Mouse (Mus musculus) midbrain, postnatal 0 days (tissue): ENCODE data around the gene Clrn3. TPM values are rescaled to one million over a fixed set of nuclear protein-coding genes. Genes with fewer than 3 reads are reported as not detected.

Experiments
- ATAC-seq: fragments of 200-750 bp; cut with Nextera tagmentation; 2 replicates; pipeline ENCODE4 v1.8.0; 2017; ENCODE audit warnings: moderate number of reproducible peaks, mild to moderate bottlenecking, moderate TSS enrichment, moderate library complexity; ENCODE audit not compliant: low FRiP score
- DNase-seq: peaks from one replicate; pipeline ENCODE4 v3.0.0-alpha.2; 2015; ENCODE audit warnings: low spot score
- H3K27ac ChIP-seq: fragments of 300-500 bp; sonication (generic); 2 replicates; pipeline ENCODE4 v1.5.1; 2014; ENCODE audit warnings: low read depth, mild to moderate bottlenecking, low read length, mixed read lengths
- H3K27me3 ChIP-seq: fragments of 300-500 bp; sonication (generic); 2 replicates; pipeline ENCODE4 v1.6.1; 2014; ENCODE audit warnings: low read length, control low read depth, mixed read lengths; ENCODE audit not compliant: insufficient read depth
- H3K36me3 ChIP-seq: fragments of 300-500 bp; sonication (generic); 2 replicates; pipeline ENCODE4 v1.6.1; 2014; ENCODE audit warnings: low read length, control low read depth, mixed read lengths; ENCODE audit not compliant: insufficient read depth
- H3K4me1 ChIP-seq: fragments of 300-500 bp; sonication (generic); 2 replicates; pipeline ENCODE4 v1.6.1; 2014; ENCODE audit warnings: mild to moderate bottlenecking, control low read depth, antibody characterized with exemption, low read length, mixed read lengths; ENCODE audit not compliant: insufficient read depth
- H3K4me2 ChIP-seq: fragments of 300-500 bp; sonication (generic); 2 replicates; pipeline ENCODE4 v1.6.1; 2014; ENCODE audit warnings: low read depth, mild to moderate bottlenecking, low read length, mixed read lengths; ENCODE audit not compliant: poor library complexity, severe bottlenecking
- H3K4me3 ChIP-seq: fragments of 300-500 bp; sonication (generic); 2 replicates; pipeline ENCODE4 v1.5.1; 2014; ENCODE audit warnings: low read depth, mild to moderate bottlenecking, low read length, moderate library complexity
- H3K9ac ChIP-seq: fragments of 300-500 bp; sonication (generic); replicated peaks from 2 replicates; pipeline ENCODE4 v1.6.1; 2014; ENCODE audit warnings: mild to moderate bottlenecking, low read length, moderate library complexity, mixed read lengths; ENCODE audit not compliant: poor library complexity, severe bottlenecking
- H3K9me3 ChIP-seq: fragments of 300-500 bp; sonication (generic); 2 replicates; pipeline ENCODE4 v1.6.1; 2016; ENCODE audit warnings: low read length, control low read depth
- CTCF ChIP-seq: IDR thresholded peaks from 2 replicates; pipeline ENCODE4 v1.5.1; 2016; ENCODE audit warnings: antibody characterized with exemption, mild to moderate bottlenecking
- WGBS: fragments of 180-500 bp; shearing (Covaris S2); extraction: QIAGEN DNeasy Blood & Tissue Kit; methylation state at CpG from one replicate; pipeline ENCODE4 v1.1.7; 2014; 5-methylcytosine and 5-hydroxymethylcytosine counted together
- polyA plus RNA-seq: library from polyadenylated mRNA; unstranded; fragments of >200 nt; fragmentation: Nextera tagmentation; extraction: Ambion mirVana; gene quantifications from 2 replicates; pipeline ENCODE4 v1.2.1, GENCODE M21; 2015
- total RNA-seq: library from RNA; depleted of rRNA; stranded (reverse); fragments of >200 nt; gene quantifications from 2 replicates; pipeline ENCODE4 v1.2.3, GENCODE M21; 2014

Gene Clrn3
- total and polyA plus RNA-seq, 2 experiments from 2014 or later, result not detected

GRCm38 (mm10) chr7:135521755-135522512, 6.5 kb downstream of the Clrn3 start:
- H3K9ac ChIP-seq, result no peak overlapping the region
- no peaks in the 10 kb centered on the region for H3K27me3 ChIP-seq
- no peak overlapping the region for H3K4me2 ChIP-seq
- no peak overlapping the region for H3K27ac ChIP-seq
- DNase-seq (no peak), ATAC-seq (no peak)
- no peaks in the 10 kb centered on the region for H3K9me3 ChIP-seq
- no peaks in the 10 kb centered on the region for H3K4me1 ChIP-seq
- H3K36me3 ChIP-seq, result no peaks in the 10 kb centered on the region
- TF ChIP-seq CTCF, result no peak
- 51% methylated on average over 15 of the region's 15 CpGs for WGBS
- no peak overlapping the region for H3K4me3 ChIP-seq

- Histone ChIP-seq H3K27me3 (no peaks in the 10 kb centered on the region), H3K4me1 (no peaks in the 10 kb centered on the region), H3K4me3 (no peak overlapping the region), H3K9me3 (no peaks in the 10 kb centered on the region), H3K36me3 (no peaks in the 10 kb centered on the region), H3K4me2 (no peak overlapping the region), H3K9ac (no peak overlapping the region), H3K27ac (no peak overlapping the region)
- 77% methylated on average over 5 of the region's 5 CpGs for WGBS
- TF ChIP-seq CTCF, result no peak
- no peak for ATAC-seq
- DNase-seq, result no peak
Observed at GRCm38 (mm10) chr7:135520241-135520640, 8.2 kb downstream of the Clrn3 start.

GRCm38 (mm10) chr7:135517191-135517590, 11.3 kb downstream of the Clrn3 start:
- 77% methylated on average over 4 of the region's 4 CpGs for WGBS
- no peak for TF ChIP-seq CTCF
- DNase-seq, result no peak

GRCm38 (mm10) chr7:135511723-135512122, 16.7 kb downstream of the Clrn3 start:
- DNase-seq (no peak), ATAC-seq (no peak)
- no peak overlapping the region for H3K4me2 ChIP-seq
- no peak overlapping the region for H3K9ac ChIP-seq
- 86% methylated on average over 3 of the region's 3 CpGs for WGBS
- no peaks in the 10 kb centered on the region for H3K27me3 ChIP-seq
- H3K9me3 ChIP-seq, result no peaks in the 10 kb centered on the region
- TF ChIP-seq CTCF, result no peak
- no peaks in the 10 kb centered on the region for H3K4me1 ChIP-seq
- H3K4me3 ChIP-seq, result no peak overlapping the region
- H3K27ac ChIP-seq, result no peak overlapping the region
- H3K36me3 ChIP-seq, result no peaks in the 10 kb centered on the region

More at GRCm38 (mm10) chr7:135517191-135517590, 11.3 kb downstream of the Clrn3 start:
- Histone ChIP-seq H3K4me1 (no peaks in the 10 kb centered on the region), H3K27me3 (no peaks in the 10 kb centered on the region), H3K4me2 (no peak overlapping the region), H3K9ac (no peak overlapping the region), H3K36me3 (no peaks in the 10 kb centered on the region), H3K4me3 (no peak overlapping the region), H3K27ac (no peak overlapping the region), H3K9me3 (no peaks in the 10 kb centered on the region)
- no peak for ATAC-seq

- no peak for DNase-seq
- 98% methylated on average over 5 of the region's 5 CpGs for WGBS
- ATAC-seq, result no peak
- no peak for TF ChIP-seq CTCF
- Histone ChIP-seq H3K27me3 (no peaks in the 10 kb centered on the region), H3K4me2 (no peak overlapping the region), H3K36me3 (no peaks in the 10 kb centered on the region), H3K9ac (no peak overlapping the region), H3K27ac (no peak overlapping the region), H3K9me3 (no peaks in the 10 kb centered on the region), H3K4me3 (no peak overlapping the region), H3K4me1 (no peaks in the 10 kb centered on the region)
Observed at GRCm38 (mm10) chr7:135510431-135510830, 18.0 kb downstream of the Clrn3 start.

- TF ChIP-seq CTCF, result no peak
- no peak for ATAC-seq
- Histone ChIP-seq H3K9ac (no peak overlapping the region), H3K4me3 (no peak overlapping the region), H3K36me3 (no peaks in the 10 kb centered on the region), H3K9me3 (no peaks in the 10 kb centered on the region), H3K27ac (no peak overlapping the region), H3K27me3 (no peaks in the 10 kb centered on the region), H3K4me2 (no peak overlapping the region), H3K4me1 (no peaks in the 10 kb centered on the region)
- WGBS, result 94% methylated on average over 3 of the region's 3 CpGs
- no peak for DNase-seq
Observed at GRCm38 (mm10) chr7:135509272-135509671, 19.2 kb downstream of the Clrn3 start.
